In genomic region chr11:107965449-107965848, GRCm38 (mm10) we compare ENCODE assay signal across 9 mouse cellular contexts. TPM values are rescaled to one million over a fixed set of nuclear protein-coding genes. Genes with fewer than 3 reads are reported as not detected.
A peak's percentile ranks its signal among the peaks of the same experiment; 100 is the strongest.
DNase-seq lines count a peak whose midpoint lies in the region; ATAC-seq and TF ChIP-seq lines count a peak whose summit lies in the region.
"Had no signal": no experiment of that assay in that cellular context is flagged by ENCODE, and none has a peak within 500 bp of the region (broad histone marks: within the 10 kb centered on the region; RNA-seq: fewer than 3 reads in every experiment).

No protein-coding gene starts in this region.

- H3K4me2 ChIP-seq in forebrain, embryonic 11.5 days (ENCODE audit: low read depth, low read length, severe bottlenecking), result no peak overlapping the region
- no peak overlapping the region for H3K4me2 ChIP-seq in midbrain, embryonic 15.5 days
- H3K4me2 ChIP-seq in liver, postnatal 0 days (ENCODE audit: low read depth, low read length), result no peak overlapping the region
- H3K4me2 ChIP-seq: liver, embryonic 13.5 days had no signal

- H3K9ac ChIP-seq in forebrain, embryonic 11.5 days (ENCODE audit: low read length), result no peak overlapping the region
- no peak overlapping the region for H3K9ac ChIP-seq in midbrain, embryonic 15.5 days
- no peak overlapping the region for H3K9ac ChIP-seq in liver, postnatal 0 days (replicated peaks)
- H3K9ac ChIP-seq: liver, embryonic 13.5 days had no signal

- H3K9me3 ChIP-seq in forebrain, embryonic 11.5 days (ENCODE audit: control insufficient read depth, low read length), result no peaks in the 10 kb centered on the region
- no peaks in the 10 kb centered on the region for H3K9me3 ChIP-seq in forebrain, embryonic 10.5 days
- no peaks in the 10 kb centered on the region for H3K9me3 ChIP-seq in midbrain, embryonic 15.5 days
- no peaks in the 10 kb centered on the region for H3K9me3 ChIP-seq in liver, postnatal 0 days (ENCODE audit: low read length)
- H3K9me3 ChIP-seq: liver, embryonic 13.5 days had no signal

- H3K4me3 ChIP-seq in forebrain, embryonic 11.5 days (ENCODE audit: low read depth, low read length), result no peak overlapping the region
- no peak overlapping the region for H3K4me3 ChIP-seq in forebrain, embryonic 10.5 days
- no peak overlapping the region for H3K4me3 ChIP-seq in midbrain, embryonic 15.5 days
- H3K4me3 ChIP-seq in liver, postnatal 0 days (ENCODE audit: low read depth, low read length), result no peak overlapping the region
- H3K4me3 ChIP-seq: liver, embryonic 13.5 days had no signal

- 84% methylated on average over 7 of the region's 7 CpGs for WGBS in forebrain, embryonic 11.5 days
- 92% methylated on average over 7 of the region's 7 CpGs for WGBS in forebrain, embryonic 10.5 days
- 67% methylated on average over 7 of the region's 7 CpGs for WGBS in midbrain, embryonic 15.5 days
- 84% methylated on average over 7 of the region's 7 CpGs for WGBS in liver, postnatal 0 days (ENCODE audit: insufficient replicate concordance)

- no peak for TF ChIP-seq EP300 in liver, postnatal 0 days (IDR thresholded peaks at IDR 0.05; ENCODE audit: low read depth)

- H3K27me3 ChIP-seq in forebrain, embryonic 11.5 days (ENCODE audit: control insufficient read depth, insufficient read depth, low read length), result no peaks in the 10 kb centered on the region
- H3K27me3 ChIP-seq in forebrain, embryonic 10.5 days (ENCODE audit: poor library complexity, severe bottlenecking), result no peaks in the 10 kb centered on the region
- no peaks in the 10 kb centered on the region for H3K27me3 ChIP-seq in midbrain, embryonic 15.5 days (replicated peaks)
- H3K27me3 ChIP-seq in liver, postnatal 0 days (ENCODE audit: insufficient read depth, low read length), result no peaks in the 10 kb centered on the region
- H3K27me3 ChIP-seq: liver, embryonic 13.5 days had no signal

- H3K4me1 ChIP-seq in forebrain, embryonic 11.5 days (replicated peaks; ENCODE audit: control insufficient read depth, insufficient read depth, low read length), result peaks cover 3% of the 10 kb centered on the region
- peaks cover 39% of the 10 kb centered on the region for H3K4me1 ChIP-seq in forebrain, embryonic 10.5 days
- H3K4me1 ChIP-seq in midbrain, embryonic 15.5 days, result peaks cover 6% of the 10 kb centered on the region
- no peaks in the 10 kb centered on the region for H3K4me1 ChIP-seq in liver, postnatal 0 days (ENCODE audit: insufficient read depth)

- peak; percentile 45 for DNase-seq in forebrain, embryonic 11.5 days (ENCODE audit: low spot score)
- no peak for DNase-seq in forebrain, embryonic 10.5 days (ENCODE audit: extremely low spot score, low spot score)
- peak; percentile 45 for DNase-seq in cerebellum, adult 9-10 months
- DNase-seq in layer of hippocampus, adult 11-12 months (ENCODE audit: low spot score), result peak; percentile 62
- DNase-seq in kidney, postnatal 36 days, result no peak
- no peak for DNase-seq in gastrocnemius, postnatal 14 days
- DNase-seq in liver, postnatal 0 days, result no peak
- DNase-seq: liver, embryonic 13.5 days had no signal

- intact Hi-C loops in gastrocnemius, postnatal 14 days (cut with DNase I; ENCODE audit: low total_unique reads), result no loop called here

- no peak for TF ChIP-seq CTCF in liver, postnatal 0 days (IDR thresholded peaks at IDR 0.05; ENCODE audit: low read depth)

- H3K36me3 ChIP-seq in forebrain, embryonic 11.5 days (ENCODE audit: control insufficient read depth, insufficient read depth, low read length), result no peaks in the 10 kb centered on the region
- no peaks in the 10 kb centered on the region for H3K36me3 ChIP-seq in forebrain, embryonic 10.5 days (replicated peaks)
- H3K36me3 ChIP-seq in midbrain, embryonic 15.5 days (replicated peaks), result no peaks in the 10 kb centered on the region
- H3K36me3 ChIP-seq in liver, postnatal 0 days (replicated peaks; ENCODE audit: insufficient read depth, low read length), result peaks cover 3% of the 10 kb centered on the region; the same call in 1 of the 2 replicates
- H3K36me3 ChIP-seq: liver, embryonic 13.5 days had no signal

- no peak for ATAC-seq in forebrain, embryonic 11.5 days (replicated peaks; ENCODE audit: low FRiP score)
- peak; percentile 71 for ATAC-seq in midbrain, embryonic 15.5 days (replicated peaks)
- ATAC-seq in liver, postnatal 0 days, result no peak

- H3K27ac ChIP-seq in forebrain, embryonic 11.5 days (ENCODE audit: low read depth, low read length), result no peak overlapping the region
- no peak overlapping the region; the same call in 1 of the 2 replicates for H3K27ac ChIP-seq in forebrain, embryonic 10.5 days
- H3K27ac ChIP-seq in midbrain, embryonic 15.5 days, result no peak overlapping the region
- no peak overlapping the region for H3K27ac ChIP-seq in liver, postnatal 0 days (ENCODE audit: low read depth)
- H3K27ac ChIP-seq: liver, embryonic 13.5 days had no signal

RNA-seq across cellular contexts. Expression of gene Cacng5, which starts 50.6 kb away (rescaled TPM):
- polyA plus RNA-seq in forebrain, embryonic 11.5 days (2014; fragmentation: Nextera tagmentation; extraction: Ambion mirVana), result 0.69 and 1.1 TPM in 2 replicates
- 0.33 and 0.65 TPM in 2 replicates for polyA plus RNA-seq in forebrain, embryonic 10.5 days (2016; fragmentation: Nextera tagmentation; extraction: Ambion mirVana)
- 9.7 and 11.1 TPM in 2 replicates for polyA plus RNA-seq in midbrain, embryonic 15.5 days (2015; fragmentation: Nextera tagmentation; extraction: Ambion mirVana)
- under 1 TPM; 0.16 to 0.18 TPM for total RNA-seq in gastrocnemius, postnatal 14 days (2021)
- not detected in 2 replicates for polyA plus RNA-seq in liver, postnatal 0 days (2015; fragmentation: Nextera tagmentation; extraction: Ambion mirVana)

Comparison
In these comparisons a context has a peak if more than half of its experiments do, and no peak if none do; other contexts are left out.
1. DNase-seq: peak in forebrain, embryonic 11.5 days (single experiment), cerebellum, adult 9-10 months (single experiment) and layer of hippocampus, adult 11-12 months (single experiment); none in forebrain, embryonic 10.5 days (single experiment), kidney, postnatal 36 days (0 of 2), gastrocnemius, postnatal 14 days (single experiment) and liver, postnatal 0 days (single experiment).